Mouse (Mus musculus) G1E (cell line): ENCODE results near the gene Ikzf3.

ENCODE experiments used
- CTCF ChIP-seq: IDR thresholded peaks from 2 replicates; pipeline ENCODE4 v1.5.1; 2012; ENCODE audit warnings: low read depth, low read length, inconsistent platforms, mixed read lengths
- TAL1 ChIP-seq: conservative IDR thresholded peaks from 2 replicates; pipeline ENCODE4 v1.6.1; 2012; ENCODE audit warnings: low read depth, low read length, inconsistent platforms, mixed read lengths

DNA sequence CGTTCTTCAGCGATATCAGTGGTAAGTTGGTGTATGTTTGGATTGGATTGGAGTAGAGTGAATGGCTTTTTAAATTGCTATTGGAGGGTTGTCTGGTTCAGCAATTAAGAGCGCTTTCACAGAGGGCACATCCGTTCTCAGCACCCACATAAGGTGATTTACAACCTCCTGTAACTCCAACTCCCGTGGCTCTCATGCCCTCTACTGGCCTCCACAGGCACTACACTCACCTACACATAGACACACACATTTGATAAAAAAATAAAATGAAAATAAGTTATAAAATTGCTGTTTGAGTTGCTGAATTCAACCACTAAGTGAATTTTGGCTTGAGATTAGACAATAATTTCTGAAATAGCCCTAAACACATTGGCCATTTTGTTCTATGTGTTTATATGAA is 5.5 kb downstream of the Ikzf3 start:
- no peak for TF ChIP-seq CTCF
- no peak for TF ChIP-seq TAL1
